8 mouse cellular contexts compared by ENCODE assay signal in genomic region chr2:137732410-137732809, GRCm38 (mm10).
DNase-seq lines count a peak whose midpoint lies in the region; ATAC-seq and TF ChIP-seq lines count a peak whose summit lies in the region.

No protein-coding gene starts in this region.

- no peaks in the 10 kb centered on the region for H3K27me3 ChIP-seq in kidney, embryonic 14.5 days (ENCODE audit: control insufficient read depth, insufficient read depth, low read length)
- H3K27me3 ChIP-seq in midbrain, embryonic 14.5 days (ENCODE audit: control insufficient read depth, insufficient read depth, low read length): no peaks in the 10 kb centered on the region

- H3K9ac ChIP-seq in kidney, embryonic 14.5 days (ENCODE audit: low read depth, low read length): no peak overlapping the region
- no peak overlapping the region for H3K9ac ChIP-seq in midbrain, embryonic 14.5 days (replicated peaks; ENCODE audit: low read length)

- 11% methylated on average over 2 of the region's 2 CpGs for WGBS in kidney, embryonic 14.5 days
- WGBS in midbrain, embryonic 14.5 days: 7% methylated on average over 2 of the region's 2 CpGs

- no peaks in the 10 kb centered on the region for H3K36me3 ChIP-seq in kidney, embryonic 14.5 days (ENCODE audit: control insufficient read depth, insufficient read depth, low read length)
- no peaks in the 10 kb centered on the region for H3K36me3 ChIP-seq in midbrain, embryonic 14.5 days (ENCODE audit: control insufficient read depth, insufficient read depth, low read length)

- no peak for TF ChIP-seq POLR2A in cortical plate, adult 2 months (IDR thresholded peaks at IDR 0.05; ENCODE audit: extremely low read depth, insufficient read depth, low read length)

- no peak overlapping the region for H3K27ac ChIP-seq in cortical plate, adult 2 months (ENCODE audit: insufficient read depth, low read length)
- no peak overlapping the region for H3K27ac ChIP-seq in kidney, embryonic 14.5 days (ENCODE audit: low read depth, low read length)
- H3K27ac ChIP-seq in midbrain, embryonic 14.5 days (replicated peaks; ENCODE audit: low read depth, low read length): no peak overlapping the region

- peak; percentile 77 for TF ChIP-seq CTCF in cortical plate, adult 2 months (IDR thresholded peaks at IDR 0.05; ENCODE audit: extremely low read depth, insufficient read depth, low read length)

- no peaks in the 10 kb centered on the region for H3K4me1 ChIP-seq in cortical plate, adult 2 months (ENCODE audit: control insufficient read depth, insufficient read depth, low read length)
- no peaks in the 10 kb centered on the region for H3K4me1 ChIP-seq in kidney, embryonic 14.5 days (ENCODE audit: control insufficient read depth, insufficient read depth, low read length)
- peaks cover 18% of the 10 kb centered on the region for H3K4me1 ChIP-seq in midbrain, embryonic 14.5 days (ENCODE audit: control insufficient read depth, insufficient read depth, low read length)

- H3K9me3 ChIP-seq in kidney, embryonic 14.5 days (ENCODE audit: control insufficient read depth, low read length): no peaks in the 10 kb centered on the region
- no peaks in the 10 kb centered on the region for H3K9me3 ChIP-seq in midbrain, embryonic 14.5 days (ENCODE audit: control insufficient read depth, low read length)

- H3K4me3 ChIP-seq in cortical plate, adult 2 months (ENCODE audit: insufficient read depth, low read length): no peak overlapping the region
- H3K4me3 ChIP-seq in kidney, embryonic 14.5 days (ENCODE audit: low read length): no peak overlapping the region
- H3K4me3 ChIP-seq in midbrain, embryonic 14.5 days (replicated peaks; ENCODE audit: low read depth, low read length): no peak overlapping the region

- DNase-seq in kidney, adult 11 months: peak; percentile 6
- DNase-seq in kidney, adult 18-20 months: no peak
- peak; percentile 16 for DNase-seq in adrenal gland, postnatal 25 days
- DNase-seq in midbrain, embryonic 14.5 days: peak; percentile 86
- no peak for DNase-seq in spleen, adult 12 weeks (ENCODE audit: low spot score)
- no peak for DNase-seq in spleen, postnatal 4 days (ENCODE audit: low spot score in 2 of 2)

- H3K4me2 ChIP-seq in kidney, embryonic 14.5 days (replicated peaks; ENCODE audit: low read depth, low read length): no peak overlapping the region
- no peak overlapping the region for H3K4me2 ChIP-seq in midbrain, embryonic 14.5 days (ENCODE audit: low read length)

- peak; percentile 70; the same call in 1 of the 2 replicates for ATAC-seq in kidney, embryonic 14.5 days (ENCODE audit: low FRiP score, low TSS enrichment)
- no peak for ATAC-seq in midbrain, embryonic 14.5 days (ENCODE audit: low FRiP score, low TSS enrichment)

Comparison
In these comparisons a context has a peak if more than half of its experiments do, and no peak if none do; other contexts are left out.
1. DNase-seq: peak in kidney, adult 11 months (single experiment), adrenal gland, postnatal 25 days (single experiment) and midbrain, embryonic 14.5 days (single experiment); none in kidney, adult 18-20 months (single experiment), spleen, adult 12 weeks (single experiment) and spleen, postnatal 4 days (0 of 2).